Mouse (Mus musculus) CH12.LX (cell line): ENCODE results near the gene Kif19a.

Source experiments
- CTCF ChIP-seq, 2 experiments: IDR thresholded peaks in 1 of 2; conservative IDR thresholded peaks in 1 of 2; 2 replicates each; pipeline ENCODE4 v1.5.1; 2011 to 2012; ENCODE audit warnings: low read depth in 2 of 2, low read length in 2 of 2, improper control_type of control experiment in 1 of 2, inconsistent platforms in 1 of 2, mild to moderate bottlenecking in 1 of 2, moderate library complexity in 1 of 2
- EP300 ChIP-seq: IDR thresholded peaks from 2 replicates; pipeline ENCODE4 v1.6.1; 2011; ENCODE audit warnings: low read length, improper control_type of control experiment
- HCFC1 ChIP-seq: IDR thresholded peaks from 2 replicates; pipeline ENCODE4 v1.6.1; 2012; ENCODE audit warnings: low read depth, mild to moderate bottlenecking, inconsistent platforms, low read length, improper control_type of control experiment
- JUND ChIP-seq: conservative IDR thresholded peaks from 2 replicates; pipeline ENCODE4 v1.6.1; 2011; ENCODE audit warnings: low read depth, low read length, improper control_type of control experiment
- MAX ChIP-seq: IDR thresholded peaks from 2 replicates; pipeline ENCODE4 v1.6.1; 2011; ENCODE audit warnings: low read length, improper control_type of control experiment
- MAZ ChIP-seq: IDR thresholded peaks from 2 replicates; pipeline ENCODE4 v1.6.1; 2012; ENCODE audit warnings: low read depth, mild to moderate bottlenecking, inconsistent platforms, low read length, improper control_type of control experiment, moderate library complexity
- MXI1 ChIP-seq: IDR thresholded peaks from 2 replicates; pipeline ENCODE4 v1.6.1; 2011; ENCODE audit warnings: mild to moderate bottlenecking, low read depth, low read length, improper control_type of control experiment
- MYC ChIP-seq: IDR thresholded peaks from 2 replicates; pipeline ENCODE4 v1.6.1; 2011; ENCODE audit warnings: low read depth, mild to moderate bottlenecking, improper control_type of control experiment, low read length
- NELFE ChIP-seq: IDR thresholded peaks from 2 replicates; pipeline ENCODE4 v1.6.1; 2011; ENCODE audit warnings: low read depth, low read length, improper control_type of control experiment
- NRF1 ChIP-seq: IDR thresholded peaks from 2 replicates; pipeline ENCODE4 v1.6.1; 2014; ENCODE audit warnings: low read depth, mild to moderate bottlenecking, inconsistent platforms, low read length, improper control_type of control experiment, moderate library complexity
- POLR2A ChIP-seq: IDR thresholded peaks from 2 replicates; pipeline ENCODE4 v1.6.1; 2011; ENCODE audit warnings: low read depth, mild to moderate bottlenecking, improper control_type of control experiment, low read length
- POLR2AphosphoS2 ChIP-seq: IDR thresholded peaks from 2 replicates; pipeline ENCODE4 v1.6.1; 2011; ENCODE audit warnings: low read depth, low read length, improper control_type of control experiment
- SIN3A ChIP-seq: IDR thresholded peaks from 2 replicates; pipeline ENCODE4 v1.6.1; 2012; ENCODE audit warnings: low read length, improper control_type of control experiment, inconsistent platforms
- TBP ChIP-seq: conservative IDR thresholded peaks from 2 replicates; pipeline ENCODE4 v1.6.1; 2011; ENCODE audit warnings: low read depth, low read length, improper control_type of control experiment

DNA sequence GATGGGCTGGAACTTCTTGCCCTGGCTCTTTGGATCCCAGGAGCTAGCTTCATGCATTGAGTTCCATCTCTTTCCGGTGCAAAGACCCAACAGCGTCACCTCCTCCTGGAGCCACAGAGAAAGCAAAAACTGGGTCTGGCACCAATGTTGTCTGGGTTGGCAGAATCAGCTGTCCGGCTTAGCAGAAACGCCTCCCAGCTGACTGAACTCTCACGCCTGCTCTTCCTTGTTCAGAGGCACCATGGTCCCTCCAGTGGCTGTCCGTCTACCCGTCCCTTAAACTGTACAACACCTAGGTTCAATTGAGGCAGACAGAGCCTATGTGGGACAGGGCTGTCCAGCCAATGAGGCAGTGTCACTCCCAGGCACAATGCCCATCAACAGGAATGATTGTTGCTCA is 32.0 kb downstream of the Kif19a start:
- TF ChIP-seq POLR2A (no peak), MYC (no peak), MAZ (no peak), SIN3A (no peak), MXI1 (no peak), MAX (no peak), CTCF (conservative IDR thresholded peaks at IDR 0.05 in 1 of 2, IDR thresholded peaks at IDR 0.05 in 1 of 2; ENCODE audit: low read depth in 2 of 2, low read length in 2 of 2) (no peak), HCFC1 (no peak), EP300 (no peak), JUND (no peak), POLR2AphosphoS2 (no peak), TBP (no peak), NRF1 (no peak), NELFE (no peak)
